Mouse (Mus musculus) pancreas, adult 10 weeks (tissue): ENCODE data around the gene Olfr1253. TPM values are rescaled to one million over a fixed set of nuclear protein-coding genes. Genes with fewer than 3 reads are reported as not detected.

ENCODE experiments used
- polyA plus RNA-seq: library from polyadenylated mRNA; stranded (reverse); fragments of 350-450 nt; fragmentation: Illumina TruSeq; extraction: RNeasy Lipid Tissue Mini Kit (QIAGEN cat#74804); gene quantifications from one replicate; pipeline ENCODE4 v1.2.3, GENCODE M21; 2015; ENCODE audit warnings: low read depth, low replicate concordance; ENCODE audit not compliant: insufficient read depth

The Olfr1253 gene
- polyA plus RNA-seq, result not detected

GRCm38 (mm10) chr2:89756990-89757389 is at the start of gene Olfr1253:
Gene Olfr1253 (minus strand): TSS chr2:89757090.

GRCm38 (mm10) chr2:89793519-89793918 is 36.6 kb upstream of the Olfr1253 start, which contains the start of gene Olfr1254:
Gene Olfr1254 (minus strand): TSS chr2:89793619.

GRCm38 (mm10) chr2:89724912-89725311 is 32.0 kb downstream of the Olfr1253 start, which contains the start of gene Olfr1252:
Gene Olfr1252 (minus strand): TSS chr2:89725012.

Other genes starting within 250 kb of the Olfr1253 start
- gene Olfr1243, start 225.6 kb downstream of the Olfr1253 start, polyA plus RNA-seq, result not detected
- gene Olfr1245, start 178.6 kb downstream of the Olfr1253 start, polyA plus RNA-seq, result not detected
- gene Olfr1246, start 163.9 kb downstream of the Olfr1253 start, polyA plus RNA-seq, result not detected
- gene Olfr1247, start 143.0 kb downstream of the Olfr1253 start, polyA plus RNA-seq, result not detected
- gene Olfr1248, start 138.8 kb downstream of the Olfr1253 start, polyA plus RNA-seq, result not detected
- not detected for gene Olfr1249, start 122.1 kb downstream of the Olfr1253 start, polyA plus RNA-seq
- gene Olfr1250, start 95.6 kb downstream of the Olfr1253 start, polyA plus RNA-seq, result not detected
- gene Olfr1251, start 85.2 kb downstream of the Olfr1253 start, polyA plus RNA-seq, result not detected
- gene Olfr1252, start 32.1 kb downstream of the Olfr1253 start, polyA plus RNA-seq, result not detected
- gene Olfr1254, start 36.5 kb upstream of the Olfr1253 start, polyA plus RNA-seq, result not detected
- gene Olfr1255, start 55.0 kb upstream of the Olfr1253 start, polyA plus RNA-seq, result not detected
- not detected for gene Olfr1256, start 84.5 kb upstream of the Olfr1253 start, polyA plus RNA-seq
- gene Olfr48, start 91.1 kb upstream of the Olfr1253 start, polyA plus RNA-seq, result not detected
- not detected for gene Olfr1257, start 121.3 kb upstream of the Olfr1253 start, polyA plus RNA-seq
- not detected for gene Olfr1258, start 170.2 kb upstream of the Olfr1253 start, polyA plus RNA-seq
- not detected for gene Olfr1259, start 191.6 kb upstream of the Olfr1253 start, polyA plus RNA-seq
- gene Olfr1260, start 217.2 kb upstream of the Olfr1253 start, polyA plus RNA-seq, result not detected
- gene Olfr1261, start 234.1 kb upstream of the Olfr1253 start, polyA plus RNA-seq, result not detected
- gene Olfr1262, start 243.1 kb upstream of the Olfr1253 start, polyA plus RNA-seq, result not detected